Mouse (Mus musculus) kidney, postnatal 25 days (tissue): ENCODE data around the gene Rnf20.
A peak's percentile ranks its signal among the peaks of the same experiment; 100 is the strongest.

Experiments
- DNase-seq, 2 experiments: peaks; one replicate each; pipeline ENCODE4 v3.0.0; 2021; ENCODE audit warnings: mixed read lengths in 2 of 2

Gene Rnf20

GRCm38 (mm10) chr4:49662231-49662630, 30.4 kb downstream of the Rnf20 start:
- no peak for DNase-seq

- DNase-seq: no peak
These were observed 33.0 kb downstream of the Rnf20 start for GRCm38 (mm10) chr4:49664850-49665249.

GRCm38 (mm10) chr4:49676071-49676470, 44.3 kb downstream of the Rnf20 start:
- no peak for DNase-seq

GRCm38 (mm10) chr4:49676790-49677189, 45.0 kb downstream of the Rnf20 start:
- no peak for DNase-seq

GRCm38 (mm10) chr4:49680171-49680875, 48.5 kb downstream of the Rnf20 start:
- DNase-seq: no peak

DNA sequence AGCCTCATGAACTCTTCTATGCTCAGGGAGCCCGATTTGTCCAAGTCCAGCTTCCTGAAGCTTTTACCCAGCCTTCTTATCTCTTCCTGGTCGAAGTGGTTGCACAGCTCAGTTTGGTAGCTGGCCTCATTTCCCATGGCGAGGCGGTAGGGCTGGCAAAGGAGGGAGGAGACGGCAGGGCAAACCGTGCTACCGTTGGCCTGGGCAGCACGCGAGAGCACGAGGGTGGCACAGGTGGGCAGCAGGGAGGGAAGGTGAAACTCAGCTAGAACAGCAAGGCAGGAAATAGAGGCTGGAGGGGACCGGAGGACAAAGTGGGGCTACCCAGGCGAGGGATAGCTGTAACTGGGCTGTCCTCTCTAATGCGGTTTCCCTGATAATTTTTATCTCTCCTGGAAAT, 50.0 kb downstream of the Rnf20 start, which contains the start of gene Ppp3r2:
Gene Ppp3r2 (minus strand): TSS at position 213 of the 400 bp plus-strand sequence.
- DNase-seq: no peak

DNA sequence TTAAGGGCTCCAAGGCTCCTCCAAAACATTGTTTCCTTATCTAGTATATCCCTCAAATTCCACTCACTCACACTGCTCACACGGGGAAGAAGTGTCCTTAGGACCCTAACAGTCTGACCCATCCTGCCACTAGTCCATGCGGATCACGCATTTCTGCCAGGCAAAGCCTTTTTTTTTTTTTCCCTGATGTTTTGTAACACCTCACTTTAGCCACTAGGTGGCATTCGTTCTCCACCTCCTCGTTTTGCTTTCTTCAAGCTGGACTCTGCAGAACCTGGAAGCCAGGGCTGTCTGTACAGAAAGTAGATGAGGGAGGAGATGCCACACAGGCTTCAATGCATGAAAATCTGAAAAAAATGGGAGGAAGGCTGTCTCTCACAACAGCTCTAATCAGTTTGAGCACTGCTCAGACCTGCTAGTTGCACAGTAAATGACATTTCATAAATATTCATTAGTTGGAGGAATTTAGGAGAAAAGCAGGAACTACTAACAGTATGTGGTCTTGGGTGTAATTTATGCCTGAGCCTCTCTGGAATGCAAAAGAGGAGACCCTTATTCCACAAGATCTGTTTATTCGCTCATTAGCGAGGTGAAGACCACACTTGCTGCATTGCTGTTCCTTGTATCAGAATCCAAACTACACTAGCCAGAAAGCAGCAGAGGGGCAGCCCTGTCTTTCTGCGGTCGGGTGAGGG, 56.9 kb downstream of the Rnf20 start:
- DNase-seq: peak; percentile 35 to 54

GRCm38 (mm10) chr4:49691405-49692194, 59.8 kb downstream of the Rnf20 start:
- peak; percentile 62 to 65 for DNase-seq
